Mouse (Mus musculus) embryonic facial prominence, embryonic 15.5 days (tissue): ENCODE measurements around the gene Uox. TPM values are rescaled to one million over a fixed set of nuclear protein-coding genes. Genes with fewer than 3 reads are reported as not detected.

Experiments used
- ATAC-seq: fragments of 200-750 bp; cut with Nextera tagmentation; 2 replicates; pipeline ENCODE4 v1.8.0; 2017; ENCODE audit warnings: low read depth, moderate TSS enrichment; ENCODE audit not compliant: insufficient number of reproducible peaks, low FRiP score, low TSS enrichment
- H3K27ac ChIP-seq: fragments of 300-500 bp; sonication (generic); replicated peaks from 2 replicates; pipeline ENCODE4 v1.5.1; 2015; ENCODE audit warnings: mild to moderate bottlenecking, inconsistent platforms
- H3K27me3 ChIP-seq: fragments of 300-500 bp; sonication (generic); 2 replicates; pipeline ENCODE4 v1.6.1; 2015; ENCODE audit warnings: inconsistent platforms
- H3K36me3 ChIP-seq: fragments of 300-500 bp; sonication (generic); 2 replicates; pipeline ENCODE4 v1.6.1; 2015; ENCODE audit warnings: mild to moderate bottlenecking, inconsistent platforms
- H3K4me1 ChIP-seq: fragments of 300-500 bp; sonication (generic); 2 replicates; pipeline ENCODE4 v1.6.1; 2015; ENCODE audit warnings: inconsistent platforms
- H3K4me2 ChIP-seq: fragments of 300-500 bp; sonication (generic); replicated peaks from 2 replicates; pipeline ENCODE4 v1.6.1; 2015; ENCODE audit warnings: mild to moderate bottlenecking, inconsistent platforms
- H3K4me3 ChIP-seq: fragments of 300-500 bp; sonication (generic); replicated peaks from 2 replicates; pipeline ENCODE4 v1.5.1; 2015; ENCODE audit warnings: mild to moderate bottlenecking, inconsistent platforms
- H3K9ac ChIP-seq: fragments of 300-500 bp; sonication (generic); 2 replicates; pipeline ENCODE4 v1.6.1; 2015; ENCODE audit warnings: inconsistent platforms
- H3K9me3 ChIP-seq: fragments of 300-500 bp; sonication (generic); replicated peaks from 2 replicates; pipeline ENCODE4 v1.6.1; 2016; ENCODE audit warnings: inconsistent platforms
- WGBS: fragments of 180-500 bp; shearing (Covaris S2); methylation state at CpG from one replicate; pipeline ENCODE4 v1.1.7; 2015; 5-methylcytosine and 5-hydroxymethylcytosine counted together
- polyA plus RNA-seq: library from polyadenylated mRNA; unstranded; fragments of >200 nt; fragmentation: Nextera tagmentation; extraction: Ambion mirVana; gene quantifications from 2 replicates; pipeline ENCODE4 v1.2.1, GENCODE M21; 2015

Uox gene
- polyA plus RNA-seq, 1 experiment from 2014 or later, result 1.9 TPM

GRCm38 (mm10) chr3:146607368-146607767 is 37.1 kb downstream of the Uox start:
- no peaks in the 10 kb centered on the region for H3K9me3 ChIP-seq
- ATAC-seq, result no peak
- H3K27me3 ChIP-seq, result no peaks in the 10 kb centered on the region
- WGBS, result 44% methylated on average over 1 of the region's 1 CpGs
- no peaks in the 10 kb centered on the region for H3K4me1 ChIP-seq
- no peak overlapping the region for H3K27ac ChIP-seq
- H3K4me2 ChIP-seq, result no peak overlapping the region
- H3K36me3 ChIP-seq, result no peaks in the 10 kb centered on the region
- no peak overlapping the region for H3K9ac ChIP-seq
- no peak overlapping the region for H3K4me3 ChIP-seq

- no peaks in the 10 kb centered on the region for H3K27me3 ChIP-seq
- WGBS, result 83% methylated on average over 10 of the region's 10 CpGs
- H3K9ac ChIP-seq, result no peak overlapping the region
- no peaks in the 10 kb centered on the region for H3K9me3 ChIP-seq
- no peak for ATAC-seq
- H3K4me3 ChIP-seq, result no peak overlapping the region
- H3K27ac ChIP-seq, result no peak overlapping the region
- H3K36me3 ChIP-seq, result no peaks in the 10 kb centered on the region
- H3K4me1 ChIP-seq, result no peaks in the 10 kb centered on the region
- H3K4me2 ChIP-seq, result no peak overlapping the region
These were observed 40.1 kb downstream of the Uox start for GRCm38 (mm10) chr3:146610322-146610721.

- WGBS, result 75% methylated on average over 4 of the region's 4 CpGs
- H3K4me3 ChIP-seq, result no peak overlapping the region
These were observed 41.0 kb downstream of the Uox start for GRCm38 (mm10) chr3:146611261-146611660.

GRCm38 (mm10) chr3:146611821-146612220 is 41.6 kb downstream of the Uox start:
- H3K4me1 ChIP-seq, result no peaks in the 10 kb centered on the region
- H3K27me3 ChIP-seq, result no peaks in the 10 kb centered on the region
- no peak for ATAC-seq
- no peak overlapping the region for H3K27ac ChIP-seq
- H3K9ac ChIP-seq, result no peak overlapping the region
- H3K4me2 ChIP-seq, result no peak overlapping the region
- 58% methylated on average over 4 of the region's 4 CpGs for WGBS
- H3K36me3 ChIP-seq, result no peaks in the 10 kb centered on the region
- no peak overlapping the region for H3K4me3 ChIP-seq
- no peaks in the 10 kb centered on the region for H3K9me3 ChIP-seq

More at GRCm38 (mm10) chr3:146611261-146611660, 41.0 kb downstream of the Uox start:
- no peaks in the 10 kb centered on the region for H3K4me1 ChIP-seq
- H3K4me2 ChIP-seq, result no peak overlapping the region
- H3K9me3 ChIP-seq, result no peaks in the 10 kb centered on the region
- no peak overlapping the region for H3K27ac ChIP-seq
- H3K36me3 ChIP-seq, result no peaks in the 10 kb centered on the region
- H3K9ac ChIP-seq, result no peak overlapping the region
- no peaks in the 10 kb centered on the region for H3K27me3 ChIP-seq
- no peak for ATAC-seq

GRCm38 (mm10) chr3:146615496-146615895 is 45.3 kb downstream of the Uox start, which contains the start of gene Dnase2b:
TSS of gene Dnase2b (minus strand) at chr3:146615596.
- Histone ChIP-seq H3K9ac (no peak within 1 kb of the TSS), H3K4me2 (no peak within 1 kb of the TSS), H3K27me3 (no peaks in the 10 kb centered on the region), H3K9me3 (no peaks in the 10 kb centered on the region), H3K4me1 (no peaks in the 10 kb centered on the region), H3K36me3 (no peaks in the 10 kb centered on the region), H3K27ac (no peak within 1 kb of the TSS), H3K4me3 (no peak within 1 kb of the TSS)
- 93% methylated on average over 4 of the region's 4 CpGs for WGBS
- ATAC-seq, result no peak

GRCm38 (mm10) chr3:146616533-146617283 is 46.5 kb downstream of the Uox start:
- Histone ChIP-seq H3K9me3 (no peaks in the 10 kb centered on the region), H3K36me3 (no peaks in the 10 kb centered on the region), H3K4me2 (no peak overlapping the region), H3K4me3 (no peak overlapping the region), H3K27me3 (no peaks in the 10 kb centered on the region), H3K27ac (no peak overlapping the region), H3K4me1 (no peaks in the 10 kb centered on the region), H3K9ac (no peak overlapping the region)
- ATAC-seq, result no peak
- WGBS, result 69% methylated on average over 5 of the region's 5 CpGs

GRCm38 (mm10) chr3:146617946-146618345 is 47.7 kb downstream of the Uox start:
- H3K4me3 ChIP-seq, result no peak overlapping the region
- ATAC-seq, result no peak
- H3K27ac ChIP-seq, result no peak overlapping the region
- H3K36me3 ChIP-seq, result no peaks in the 10 kb centered on the region
- H3K27me3 ChIP-seq, result no peaks in the 10 kb centered on the region
- no peak overlapping the region for H3K4me2 ChIP-seq
- no peaks in the 10 kb centered on the region for H3K4me1 ChIP-seq
- H3K9ac ChIP-seq, result no peak overlapping the region
- no peaks in the 10 kb centered on the region for H3K9me3 ChIP-seq

GRCm38 (mm10) chr3:146618357-146618756 is 48.1 kb downstream of the Uox start:
- Histone ChIP-seq H3K27me3 (no peaks in the 10 kb centered on the region), H3K4me1 (no peaks in the 10 kb centered on the region), H3K4me2 (no peak overlapping the region), H3K36me3 (no peaks in the 10 kb centered on the region), H3K27ac (no peak overlapping the region), H3K4me3 (no peak overlapping the region), H3K9ac (no peak overlapping the region), H3K9me3 (no peaks in the 10 kb centered on the region)
- ATAC-seq, result no peak
- 76% methylated on average over 4 of the region's 4 CpGs for WGBS

- Histone ChIP-seq H3K9me3 (no peaks in the 10 kb centered on the region), H3K9ac (no peak overlapping the region), H3K36me3 (no peaks in the 10 kb centered on the region), H3K4me3 (no peak overlapping the region), H3K27me3 (no peaks in the 10 kb centered on the region), H3K4me2 (no peak overlapping the region), H3K4me1 (no peaks in the 10 kb centered on the region), H3K27ac (no peak overlapping the region)
- WGBS, result 83% methylated on average over 10 of the region's 10 CpGs
- ATAC-seq, result no peak
These were observed 49.9 kb downstream of the Uox start for GRCm38 (mm10) chr3:146620101-146620500.

- no peak overlapping the region for H3K9ac ChIP-seq
- H3K4me3 ChIP-seq, result no peak overlapping the region
- H3K36me3 ChIP-seq, result no peaks in the 10 kb centered on the region
- no peaks in the 10 kb centered on the region for H3K4me1 ChIP-seq
- WGBS, result 85% methylated on average over 14 of the region's 14 CpGs
- no peak overlapping the region for H3K4me2 ChIP-seq
- H3K27ac ChIP-seq, result no peak overlapping the region
- H3K9me3 ChIP-seq, result no peaks in the 10 kb centered on the region
- ATAC-seq, result no peak
- no peaks in the 10 kb centered on the region for H3K27me3 ChIP-seq
These were observed 50.5 kb downstream of the Uox start for GRCm38 (mm10) chr3:146620555-146621249.

- Histone ChIP-seq H3K27me3 (no peaks in the 10 kb centered on the region), H3K9ac (no peak overlapping the region), H3K9me3 (no peaks in the 10 kb centered on the region), H3K27ac (no peak overlapping the region), H3K36me3 (no peaks in the 10 kb centered on the region), H3K4me3 (no peak overlapping the region), H3K4me2 (no peak overlapping the region), H3K4me1 (no peaks in the 10 kb centered on the region)
- no peak for ATAC-seq
- 83% methylated on average over 11 of the region's 11 CpGs for WGBS
These were observed 51.7 kb downstream of the Uox start for GRCm38 (mm10) chr3:146621966-146622365.
